ENCODE assay signal across 8 mouse cellular contexts in genomic region chr6:14504171-14504570, GRCm38 (mm10).
DNase-seq lines count a peak whose midpoint lies in the region; ATAC-seq and TF ChIP-seq lines count a peak whose summit lies in the region.

No protein-coding gene starts in this region.

- in situ Hi-C loops in CH12.LX (cut with MboI; ENCODE audit: low pct_ligation_motif_present, low pct_unique_long_range_greater_than_20kb, low sequenced_read_pairs), result no loop called here

- no peak for TF ChIP-seq EP300 in CH12.LX (IDR thresholded peaks at IDR 0.05; ENCODE audit: low read length)

- no peak for TF ChIP-seq POLR2A in CH12.LX (IDR thresholded peaks at IDR 0.05; ENCODE audit: low read depth, low read length)

- WGBS in heart, embryonic 10.5 days, result 67% methylated on average over 1 of the region's 1 CpGs

- TF ChIP-seq RAD21 in CH12.LX (IDR thresholded peaks at IDR 0.05; ENCODE audit: low read depth, low read length), result peak; percentile 59

- H3K27me3 ChIP-seq in heart, embryonic 10.5 days (ENCODE audit: insufficient read depth, poor library complexity, severe bottlenecking), result no peaks in the 10 kb centered on the region
- no peaks in the 10 kb centered on the region for H3K27me3 ChIP-seq in CH12.LX (replicated peaks)

- intact Hi-C loops in left cerebral cortex, postnatal 14 days (cut with DNase I), result loop anchor here (5.0 kb wide), 2 partner anchors 742 to 1217 kb away; no protein-coding TSS in a partner anchor

- H3K4me3 ChIP-seq in heart, embryonic 10.5 days, result no peak overlapping the region
- H3K4me3 ChIP-seq in CH12.LX (replicated peaks in 1 of 3; ENCODE audit: low read depth in 2 of 3, low read length in 2 of 3, poor library complexity in 1 of 3), result no peak overlapping the region

- no peaks in the 10 kb centered on the region for H3K4me1 ChIP-seq in heart, embryonic 10.5 days
- no peaks in the 10 kb centered on the region for H3K4me1 ChIP-seq in CH12.LX (ENCODE audit: control insufficient read depth in 1 of 2, insufficient read depth in 2 of 2)

- H3K9me3 ChIP-seq in heart, embryonic 10.5 days, result no peaks in the 10 kb centered on the region
- no peaks in the 10 kb centered on the region for H3K9me3 ChIP-seq in CH12.LX (replicated peaks; ENCODE audit: low read length)

- dilution Hi-C loops in CH12.LX (cut with MboI; ENCODE audit: extremely low pct_ligation_motif_present, extremely low pct_unique_long_range_greater_than_20kb, low sequenced_read_pairs), result no loop called here

- DNase-seq in heart, adult 8-10 months (ENCODE audit: low spot score), result peak; percentile 18
- DNase-seq in heart, embryonic 10.5 days (ENCODE audit: low spot score), result no peak
- peak; percentile 44 for DNase-seq in CH12.LX (ENCODE audit: extremely low read depth)
- DNase-seq in cerebellum, adult 8-10 months, result peak; percentile 40
- DNase-seq in left cerebral cortex, postnatal 14 days (ENCODE audit: low spot score in 2 of 2), result peak; percentile 74 to 80
- DNase-seq in right cerebral cortex, adult 18-20 months, result peak; percentile 48
- DNase-seq in spleen, postnatal 36 days (ENCODE audit: low spot score in 2 of 2), result no peak

- TF ChIP-seq CTCF in CH12.LX (conservative IDR thresholded peaks at IDR 0.05 in 1 of 2, IDR thresholded peaks at IDR 0.05 in 1 of 2; ENCODE audit: low read depth in 2 of 2, low read length in 2 of 2), result peak; percentile 33 to 57; a peak in 3 of 4 replicates

- no peaks in the 10 kb centered on the region for H3K79me2 ChIP-seq in CH12.LX (replicated peaks; ENCODE audit: control insufficient read depth, extremely low read depth, insufficient read depth, poor library complexity, severe bottlenecking)

- no peak overlapping the region for H3K4me2 ChIP-seq in CH12.LX (ENCODE audit: insufficient read depth, low read depth, poor library complexity, severe bottlenecking)

- H3K27ac ChIP-seq in heart, embryonic 10.5 days, result no peak overlapping the region
- no peak overlapping the region for H3K27ac ChIP-seq in CH12.LX (ENCODE audit: insufficient read depth, low read depth)

- H3K9ac ChIP-seq in CH12.LX (ENCODE audit: insufficient read depth, low read depth), result no peak overlapping the region

- peak; percentile 56 to 80; a peak in 3 of 4 replicates for ATAC-seq in hematopoietic stem cell, adult 5-6 weeks (replicated peaks in 1 of 2; ENCODE audit: insufficient read depth in 1 of 2, low FRiP score in 2 of 2, low TSS enrichment in 1 of 2, low read depth in 1 of 2, poor library complexity in 2 of 2, severe bottlenecking in 2 of 2)

- no peaks in the 10 kb centered on the region for H3K36me3 ChIP-seq in heart, embryonic 10.5 days
- no peaks in the 10 kb centered on the region for H3K36me3 ChIP-seq in CH12.LX (replicated peaks in 1 of 2; ENCODE audit: control insufficient read depth in 1 of 2, insufficient read depth in 1 of 2, low read length in 1 of 2)

TF ChIP-seq in CH12.LX, 34 proteins besides CTCF, POLR2A, EP300 and RAD21:
- TF ChIP-seq SMC3 (IDR thresholded peaks at IDR 0.05; ENCODE audit: low read depth, low read length) (peak; percentile 45), RCOR1 (conservative IDR thresholded peaks at IDR 0.05; ENCODE audit: low read depth, low read length) (no peak)
TF ChIP-seq in CH12.LX: peak in this region for 1.

Comparison
In these comparisons a context has a peak if more than half of its experiments do, and no peak if none do; other contexts are left out.
1. DNase-seq: peak in heart, adult 8-10 months (single experiment), CH12.LX (single experiment), cerebellum, adult 8-10 months (single experiment), left cerebral cortex, postnatal 14 days (2 of 2) and right cerebral cortex, adult 18-20 months (single experiment); none in heart, embryonic 10.5 days (single experiment) and spleen, postnatal 36 days (0 of 2).